Mouse (Mus musculus) embryo, embryonic 10 days (tissue): ENCODE data around the gene Btbd35f17.
"Not testable (repeated sequence)": the region's sequence is repeated elsewhere in the genome, so short reads cannot be mapped to it uniquely, and the experiment has no call there.

ENCODE experiments used
- DNase-seq: peaks from one replicate; pipeline ENCODE4 v3.0.0-alpha.2; 2015; ENCODE audit warnings: low spot score

The Btbd35f17 gene

GRCm38 (mm10) chrX:4370336-4370735 is at the start of gene Btbd35f17:
Gene Btbd35f17 (plus strand): TSS chrX:4370636.
- DNase-seq, result not testable (repeated sequence)
